Mouse (Mus musculus) kidney, adult 2 months (tissue): ENCODE measurements around the gene Ptgis. TPM values are rescaled to one million over a fixed set of nuclear protein-coding genes. Genes with fewer than 3 reads are reported as not detected.

ENCODE experiments used
- DNase-seq: peaks from one replicate; pipeline ENCODE4 v3.0.0; 2021
- H3K27ac ChIP-seq: fragments of 200-500 bp; 2 replicates; pipeline ENCODE4 v1.5.1; 2012; ENCODE audit warnings: low read depth, low read length, control low read depth, inconsistent platforms; ENCODE audit not compliant: insufficient read depth
- H3K27me3 ChIP-seq: fragments of 200-500 bp; replicated peaks from 2 replicates; pipeline ENCODE4 v1.6.1; 2012; ENCODE audit warnings: mild to moderate bottlenecking, moderate library complexity, low read length, inconsistent platforms; ENCODE audit not compliant: control insufficient read depth, insufficient read depth
- H3K36me3 ChIP-seq: fragments of 200-500 bp; 2 replicates; pipeline ENCODE4 v1.6.1; 2012; ENCODE audit warnings: mild to moderate bottlenecking, moderate library complexity, low read length, inconsistent platforms; ENCODE audit not compliant: control insufficient read depth, insufficient read depth
- H3K4me1 ChIP-seq: fragments of 200-500 bp; 2 replicates; pipeline ENCODE4 v1.6.1; 2011; ENCODE audit warnings: low read length; ENCODE audit not compliant: control insufficient read depth, insufficient read depth
- H3K4me3 ChIP-seq: fragments of 200-500 bp; 2 replicates; pipeline ENCODE4 v1.5.1; 2011; ENCODE audit warnings: mild to moderate bottlenecking, low read depth, low read length, control low read depth; ENCODE audit not compliant: insufficient read depth
- CTCF ChIP-seq: fragments of 200-500 bp; conservative IDR thresholded peaks from 2 replicates; pipeline ENCODE4 v1.5.1; 2011; ENCODE audit warnings: low read depth, mild to moderate bottlenecking, control low read depth, low read length, moderate library complexity, mixed read lengths; ENCODE audit not compliant: insufficient read depth, insufficient read length
- POLR2A ChIP-seq: fragments of 200-500 bp; IDR thresholded peaks from one replicate; pipeline ENCODE4 v1.6.1; 2011; ENCODE audit warnings: low read depth, low read length, control low read depth
- WGBS: fragments of 180-500 bp; shearing (Covaris S2); methylation state at CpG from one replicate; pipeline ENCODE4 v1.1.7; 2018; 5-methylcytosine and 5-hydroxymethylcytosine counted together
- polyA plus RNA-seq: library from polyadenylated mRNA; depleted of rRNA; stranded (reverse); fragments of >200 nt; gene quantifications from 2 replicates; pipeline ENCODE4 v1.2.3, GENCODE M21; 2012

Gene Ptgis
- polyA plus RNA-seq, 1 experiment: 8.3 TPM

- 93% methylated on average over 1 of the region's 1 CpGs for WGBS
- Histone ChIP-seq H3K36me3 (no peaks in the 10 kb centered on the region), H3K27ac (no peak overlapping the region), H3K4me3 (no peak overlapping the region), H3K27me3 (no peaks in the 10 kb centered on the region), H3K4me1 (no peaks in the 10 kb centered on the region)
- TF ChIP-seq POLR2A (no peak), CTCF (no peak)
- no peak for DNase-seq
These were observed 28.3 kb upstream of the Ptgis start for GRCm38 (mm10) chr2:167268721-167269120.

GRCm38 (mm10) chr2:167268411-167268690 is 27.9 kb upstream of the Ptgis start:
- 93% methylated on average over 8 of the region's 8 CpGs for WGBS
- H3K4me1 ChIP-seq: no peaks in the 10 kb centered on the region
- TF ChIP-seq CTCF (no peak), POLR2A (no peak)

GRCm38 (mm10) chr2:167267531-167268410 is 27.4 kb upstream of the Ptgis start:
- Histone ChIP-seq H3K36me3 (no peaks in the 10 kb centered on the region), H3K4me3 (no peak overlapping the region), H3K27ac (no peak overlapping the region), H3K4me1 (no peaks in the 10 kb centered on the region), H3K27me3 (no peaks in the 10 kb centered on the region)
- DNase-seq: no peak
- 81% methylated on average over 14 of the region's 14 CpGs for whole genome bisulfite sequencing
- no peak for TF ChIP-seq CTCF
- TF ChIP-seq POLR2A: no peak

More at GRCm38 (mm10) chr2:167268411-167268690, 27.9 kb upstream of the Ptgis start:
- DNase-seq: no peak
- Histone ChIP-seq H3K27ac (no peak overlapping the region), H3K27me3 (no peaks in the 10 kb centered on the region), H3K4me3 (no peak overlapping the region), H3K36me3 (no peaks in the 10 kb centered on the region)

- 89% methylated on average over 10 of the region's 10 CpGs for WGBS
- H3K4me1 ChIP-seq: no peaks in the 10 kb centered on the region; the same call in 1 of the 2 replicates
- no peak overlapping the region for H3K4me3 ChIP-seq
- H3K36me3 ChIP-seq: no peaks in the 10 kb centered on the region
- no peak for TF ChIP-seq POLR2A
- TF ChIP-seq CTCF: no peak
- H3K27ac ChIP-seq: no peak overlapping the region
- DNase-seq: no peak
- no peaks in the 10 kb centered on the region for H3K27me3 ChIP-seq
These were observed 25.8 kb upstream of the Ptgis start for GRCm38 (mm10) chr2:167266231-167266630.

GRCm38 (mm10) chr2:167265806-167266205 is 25.4 kb upstream of the Ptgis start:
- H3K27ac ChIP-seq: no peak overlapping the region
- no peaks in the 10 kb centered on the region; the same call in 1 of the 2 replicates for H3K4me1 ChIP-seq
- TF ChIP-seq CTCF (no peak), POLR2A (no peak)
- H3K36me3 ChIP-seq: no peaks in the 10 kb centered on the region
- WGBS: 54% methylated on average over 4 of the region's 5 CpGs
- DNase-seq: peak; percentile 41
- H3K27me3 ChIP-seq: no peaks in the 10 kb centered on the region
- no peak overlapping the region for H3K4me3 ChIP-seq

- no peaks in the 10 kb centered on the region for H3K36me3 ChIP-seq
- WGBS: 66% methylated on average over 2 of the region's 2 CpGs
- no peaks in the 10 kb centered on the region; the same call in 1 of the 2 replicates for H3K4me1 ChIP-seq
- H3K27ac ChIP-seq: no peak overlapping the region
- no peak for TF ChIP-seq POLR2A
- TF ChIP-seq CTCF: no peak
- H3K27me3 ChIP-seq: no peaks in the 10 kb centered on the region
- no peak overlapping the region for H3K4me3 ChIP-seq
- DNase-seq: no peak
These were observed 24.6 kb upstream of the Ptgis start for GRCm38 (mm10) chr2:167265021-167265420.

GRCm38 (mm10) chr2:167263931-167264330 is 23.5 kb upstream of the Ptgis start:
- DNase-seq: no peak
- H3K36me3 ChIP-seq: no peaks in the 10 kb centered on the region
- no peak overlapping the region for H3K27ac ChIP-seq
- TF ChIP-seq CTCF (no peak), POLR2A (no peak)
- 89% methylated on average over 11 of the region's 11 CpGs for WGBS
- no peaks in the 10 kb centered on the region for H3K27me3 ChIP-seq
- no peak overlapping the region for H3K4me3 ChIP-seq
- H3K4me1 ChIP-seq: no peaks in the 10 kb centered on the region; the same call in 1 of the 2 replicates
